Mouse (Mus musculus) erythroid progenitor cell, adult 5-6 weeks (primary cell): ENCODE results near the gene Fam89b. TPM values are rescaled to one million over a fixed set of nuclear protein-coding genes. Genes with fewer than 3 reads are reported as not detected.

Experiments used
- ATAC-seq: replicated peaks from 2 replicates; pipeline ENCODE4 v1.8.0; 2016; ENCODE audit warnings: moderate number of reproducible peaks, mild to moderate bottlenecking, moderate TSS enrichment, inconsistent platforms; ENCODE audit not compliant: poor library complexity, low FRiP score, severe bottlenecking
- total RNA-seq, 2 experiments: library from RNA; stranded (forward) in 1 of 2; stranded (reverse) in 1 of 2; fragments of 150-400 nt in 1 of 2; fragments of 186-747, 209-891 nt in 1 of 2; gene quantifications; 2 replicates each; pipeline versions ENCODE4 v1.2.3 to v1.2.4; 2015 to 2017; ENCODE audit warnings: low replicate concordance in 2 of 2

Fam89b gene
- total RNA-seq, 2 experiments from 2014 or later = 41.5 to 67.9 TPM

DNA sequence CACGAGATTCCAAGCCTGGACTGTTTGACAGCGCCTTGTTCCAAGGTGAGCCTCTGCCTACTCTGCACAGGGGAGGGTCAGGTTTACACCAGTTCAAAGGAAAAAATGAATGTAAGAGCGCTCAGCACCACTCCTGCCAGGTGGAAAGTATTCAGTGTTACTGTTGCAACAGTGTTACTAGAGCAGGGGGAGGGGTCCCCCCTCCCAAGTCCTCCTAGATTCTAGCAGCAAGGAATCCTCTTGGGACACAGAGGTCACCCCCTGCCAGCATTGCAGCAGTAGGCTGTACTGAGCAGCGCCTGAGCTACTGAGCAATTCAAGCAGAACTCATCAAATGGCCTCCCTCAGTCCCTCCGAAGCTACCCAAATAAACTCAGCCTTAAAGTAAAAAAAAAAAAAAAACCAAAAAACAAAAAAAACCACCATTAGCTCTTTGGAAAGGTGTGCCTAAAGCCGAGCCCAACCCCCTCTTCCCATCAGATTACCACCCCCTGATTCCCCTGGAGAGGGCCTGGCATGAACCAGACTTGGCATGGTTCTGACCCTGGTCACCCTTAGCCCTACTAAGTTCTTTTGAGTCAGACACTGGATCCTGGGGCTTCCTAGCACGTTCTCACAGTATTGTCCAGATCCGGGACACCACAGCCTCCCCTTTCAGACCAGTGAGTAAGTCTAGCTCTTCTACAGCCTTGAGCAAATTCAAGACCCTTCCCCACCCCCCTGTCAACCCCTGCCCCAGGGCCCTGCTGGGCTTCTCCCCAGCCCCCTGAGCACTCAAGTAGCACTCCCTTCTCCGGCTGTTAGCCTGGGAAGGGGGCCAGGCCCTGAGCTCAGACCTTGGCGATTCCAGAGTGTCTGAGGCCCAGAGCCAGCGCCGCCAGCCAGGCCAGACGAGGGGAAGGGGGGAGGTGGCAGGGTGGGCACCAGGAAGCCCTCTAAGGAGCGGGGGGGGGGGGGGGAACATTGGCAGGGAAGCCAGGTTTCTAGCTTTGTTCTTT is 11.2 kb upstream of the Fam89b start, which contains the start of gene Ltbp3:
TSS of gene Ltbp3 (plus strand) at position 585 of the 998 bp plus-strand sequence.
- no peak for ATAC-seq

- no peak for ATAC-seq
Measured at GRCm38 (mm10) chr19:5739446-5739845, 10.0 kb upstream of the Fam89b start.

DNA sequence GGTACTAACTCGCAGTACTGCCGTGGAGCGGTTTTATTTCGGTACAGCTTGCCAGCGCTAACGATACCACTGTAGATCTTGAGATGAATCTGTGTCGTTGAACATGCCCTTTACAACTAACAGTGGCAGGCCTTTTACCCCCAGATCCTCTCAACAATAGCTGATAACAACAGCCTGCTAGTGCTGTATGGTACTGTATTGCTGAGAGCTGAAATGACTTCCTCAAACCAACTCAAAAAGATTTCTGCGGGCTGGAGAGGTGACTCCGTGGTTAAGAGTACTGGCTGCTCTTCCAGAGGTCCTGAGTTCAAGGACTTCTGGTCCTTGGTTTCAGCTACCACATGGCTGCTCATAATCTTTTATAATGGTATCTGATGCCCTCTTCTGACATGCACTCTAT is 4.9 kb upstream of the Fam89b start:
- no peak for ATAC-seq

- ATAC-seq = peak; percentile 22
Measured at GRCm38 (mm10) chr19:5731264-5731978, 2.0 kb upstream of the Fam89b start.

- no peak for ATAC-seq
Measured at GRCm38 (mm10) chr19:5730314-5731186, 1.1 kb upstream of the Fam89b start.

DNA sequence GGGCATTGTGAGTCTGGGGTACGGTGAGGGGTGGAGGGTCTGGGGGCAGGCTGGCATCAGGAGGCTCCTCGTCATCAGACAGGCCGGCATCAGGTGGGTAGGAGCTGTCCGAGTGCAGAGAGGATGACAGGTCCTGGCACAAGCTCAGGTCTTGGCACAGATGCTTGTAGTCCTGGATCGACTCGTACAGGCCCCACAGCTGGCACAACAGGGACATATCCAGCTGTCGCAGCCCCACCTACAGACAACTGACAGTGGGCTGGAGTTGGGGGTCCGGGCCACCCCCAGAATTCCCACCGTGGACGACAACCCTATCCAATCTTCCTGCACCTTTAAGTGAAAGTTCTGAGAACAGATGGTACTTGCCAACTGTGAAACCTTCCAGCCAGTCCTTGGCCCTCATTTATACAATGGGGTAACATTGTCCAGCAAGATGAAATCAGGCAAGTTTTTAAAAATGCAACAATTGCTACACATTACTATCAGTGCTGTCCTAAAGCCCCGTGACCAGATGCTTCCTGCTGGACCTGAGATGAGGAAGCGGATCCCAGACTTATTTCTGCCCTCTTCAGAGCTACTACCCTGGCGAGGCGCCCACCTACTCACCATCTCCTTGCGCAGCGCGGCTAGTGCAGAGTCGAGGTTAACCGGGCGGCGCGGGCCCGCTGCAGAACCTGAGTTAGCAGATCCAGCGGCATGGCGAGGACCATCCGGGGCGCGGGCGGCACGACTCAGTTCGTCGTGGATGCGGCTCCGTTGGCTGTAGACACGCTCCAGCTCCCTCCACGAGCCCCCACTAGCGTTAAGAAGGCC is 616 bp downstream of the Fam89b start:
- ATAC-seq = no peak

DNA sequence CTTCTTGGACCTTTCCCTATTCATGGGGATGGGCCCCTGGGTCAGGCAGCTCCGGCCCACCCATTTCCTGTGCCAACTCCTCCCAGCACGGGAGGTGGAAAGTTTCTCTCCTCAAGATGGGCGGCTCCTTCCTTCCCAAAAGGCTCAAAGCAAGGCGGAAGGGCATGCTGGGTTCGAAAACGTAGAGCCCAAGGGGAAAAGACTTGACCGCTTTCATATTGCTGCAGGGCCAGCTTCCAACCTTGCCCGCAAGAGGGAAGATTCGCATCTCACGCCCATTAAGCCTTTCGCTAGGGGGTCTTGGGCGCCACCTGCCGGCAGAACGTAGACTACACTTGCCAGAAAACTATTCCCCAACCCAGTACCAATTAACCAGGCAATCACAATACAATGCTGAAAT is 1.8 kb downstream of the Fam89b start:
- peak; percentile 17 for ATAC-seq

DNA sequence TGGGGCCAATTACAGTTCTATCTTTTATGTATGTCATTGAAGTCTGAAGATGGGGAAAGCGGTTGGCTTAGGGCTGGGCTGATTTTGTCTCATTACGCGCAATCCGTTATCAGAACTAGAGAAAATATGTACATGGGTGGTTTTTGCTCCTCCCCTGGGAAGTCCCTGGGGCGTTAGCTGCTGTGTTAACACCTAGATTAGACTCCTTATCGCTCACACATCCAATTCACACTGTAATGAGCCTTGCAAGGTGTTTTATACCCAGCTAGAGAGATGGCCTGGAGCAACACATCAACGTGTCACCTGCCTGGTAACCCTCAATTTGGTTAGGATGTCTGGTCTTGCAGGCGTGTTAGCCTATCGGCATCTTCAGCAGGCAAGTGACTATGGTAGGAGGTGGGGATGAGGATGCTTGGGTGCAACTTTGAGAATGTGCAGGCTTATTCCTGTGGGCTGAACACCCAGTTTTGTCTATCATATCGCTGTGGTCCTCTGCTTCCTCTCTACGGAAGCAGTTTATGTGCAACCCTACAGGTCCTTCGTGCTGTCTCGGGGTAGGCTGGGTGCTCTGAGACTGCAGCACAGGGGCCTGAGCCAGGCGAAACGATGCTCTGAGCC is 2.4 kb downstream of the Fam89b start:
- ATAC-seq = peak; percentile 39

DNA sequence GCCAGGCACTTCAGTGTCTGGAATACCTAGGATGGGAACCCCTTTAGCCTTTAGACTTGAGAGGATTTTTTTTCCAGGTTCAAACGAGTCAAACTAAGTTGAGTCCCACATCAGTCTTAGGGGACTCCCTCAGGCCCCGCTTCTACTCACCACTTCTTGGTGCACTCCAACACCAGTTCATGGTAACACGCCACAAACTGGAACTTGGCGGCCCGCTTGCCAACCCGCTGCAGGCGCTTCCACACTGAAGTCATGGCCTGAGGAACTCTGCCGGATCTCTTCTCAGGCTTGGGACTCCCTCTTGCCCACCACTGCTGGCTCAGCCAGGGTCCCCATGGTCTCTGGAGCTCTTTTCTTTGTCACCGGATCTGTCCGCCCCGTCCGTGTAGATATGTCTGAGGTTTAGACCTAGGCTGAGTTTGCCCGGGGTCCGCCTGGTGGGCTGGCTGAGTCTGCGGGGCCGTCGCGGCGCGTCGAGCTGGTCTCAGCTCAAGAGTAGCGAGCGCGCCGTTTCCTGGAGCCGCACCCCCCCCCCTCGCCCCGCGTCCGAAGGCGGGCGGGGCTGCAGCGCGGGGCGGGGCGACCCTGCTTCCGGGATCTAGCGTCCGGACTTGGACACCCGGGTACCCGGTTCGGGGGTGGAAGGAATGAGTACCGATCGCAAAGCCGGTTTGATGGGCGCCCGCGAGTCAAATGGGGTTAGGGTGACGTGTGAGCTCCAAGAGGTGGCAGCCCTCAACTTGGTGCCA is 3.5 kb downstream of the Fam89b start, which contains the start of gene Ehbp1l1:
TSS of gene Ehbp1l1 (minus strand) at position 551 of the 749 bp plus-strand sequence.
- peak; percentile 18 for ATAC-seq

- ATAC-seq = no peak
Measured at GRCm38 (mm10) chr19:5725029-5725707, 4.3 kb downstream of the Fam89b start.

- ATAC-seq = peak; percentile 45
Measured at GRCm38 (mm10) chr19:5724549-5724941, 4.9 kb downstream of the Fam89b start.

- ATAC-seq = no peak
Measured at GRCm38 (mm10) chr19:5723934-5724548, 5.4 kb downstream of the Fam89b start.

DNA sequence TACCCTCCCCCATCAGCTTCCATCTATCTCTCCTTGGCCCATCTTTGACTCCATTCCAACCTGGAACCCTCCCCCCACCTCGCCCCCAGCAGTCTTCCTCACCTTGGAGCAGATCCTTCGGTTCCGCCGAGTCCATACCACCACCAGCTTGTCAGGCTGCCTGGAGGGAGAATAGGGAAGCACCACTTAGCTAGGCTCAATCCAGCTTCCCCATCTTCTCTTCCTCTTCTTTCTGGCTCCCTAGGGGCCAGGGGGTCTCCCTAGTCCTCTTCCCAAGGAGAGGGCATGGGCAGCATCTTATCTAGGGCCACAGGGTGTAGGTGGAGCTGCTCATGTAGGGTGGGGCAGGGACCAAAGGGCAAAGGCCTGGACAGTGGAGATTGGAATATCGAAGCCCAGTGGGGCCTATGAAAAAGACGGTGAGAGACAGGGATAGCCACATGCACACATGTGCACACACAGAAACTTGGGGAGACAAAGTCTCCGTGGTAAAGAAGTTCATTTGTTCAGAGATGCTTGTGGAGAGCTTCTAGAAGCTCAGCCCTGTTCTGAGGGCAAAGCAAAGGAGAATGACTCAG is 6.5 kb downstream of the Fam89b start:
- ATAC-seq = peak; percentile 48

DNA sequence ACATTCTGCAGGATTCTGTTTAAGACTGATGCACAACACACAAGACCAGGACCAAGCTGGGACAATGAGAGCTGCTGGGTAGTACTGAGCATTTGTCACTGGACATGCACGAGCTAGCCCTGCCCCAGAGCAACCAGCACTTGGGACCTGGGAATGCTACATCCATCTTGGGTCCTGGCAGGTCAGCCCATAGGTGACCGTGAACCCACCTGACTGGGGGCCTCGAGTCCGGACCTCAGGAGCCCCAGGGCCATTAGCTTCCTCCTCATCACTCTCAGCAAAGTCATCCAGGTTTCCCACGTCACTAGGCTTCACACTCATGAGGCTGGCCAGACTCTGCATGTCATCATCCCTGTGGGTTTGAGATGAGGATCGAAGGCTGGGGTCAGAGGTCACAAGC is 8.2 kb downstream of the Fam89b start:
- ATAC-seq = no peak

DNA sequence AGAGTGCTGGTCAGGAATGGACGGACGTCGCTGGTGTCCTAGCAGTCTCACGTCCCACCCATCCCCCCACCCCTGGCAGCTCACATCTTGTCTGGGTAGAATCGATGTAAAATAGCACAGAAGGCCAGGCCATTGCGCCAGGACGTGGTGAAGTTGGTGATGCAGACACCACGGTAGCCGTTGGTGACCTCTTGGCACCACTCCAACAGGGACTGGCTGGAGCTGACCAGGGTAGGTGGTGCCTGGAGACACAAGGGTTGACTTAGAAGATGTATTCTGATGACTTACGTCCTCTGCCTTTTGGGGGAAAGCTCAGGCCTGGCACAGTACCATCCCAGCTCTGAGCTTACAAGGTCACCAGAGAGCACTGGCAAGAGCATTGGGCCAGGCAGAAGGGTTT is 12.5 kb downstream of the Fam89b start:
- ATAC-seq = no peak
